Mouse (Mus musculus) heart, embryonic 14.5 days (tissue): ENCODE measurements around the gene Il1rl1. TPM values are rescaled to one million over a fixed set of nuclear protein-coding genes. Genes with fewer than 3 reads are reported as not detected.

Source experiments
- ATAC-seq: fragments of 200-750 bp; cut with Nextera tagmentation; 2 replicates; pipeline ENCODE4 v1.8.0; 2017; ENCODE audit warnings: low read depth, moderate TSS enrichment; ENCODE audit not compliant: insufficient number of reproducible peaks, insufficient read depth, low FRiP score
- H3K27ac ChIP-seq, 2 experiments: fragments of 200-500 bp in 1 of 2; fragments of 300-500 bp in 1 of 2; sonication (generic) in 1 of 2; replicated peaks in 1 of 2; 2 replicates each; pipeline ENCODE4 v1.5.1; 2012 to 2014; ENCODE audit warnings: low read depth in 2 of 2, low read length in 2 of 2, control low read depth in 1 of 2, mild to moderate bottlenecking in 1 of 2, mixed read lengths in 1 of 2; ENCODE audit not compliant: control insufficient read depth in 1 of 2, insufficient read depth in 1 of 2
- H3K27me3 ChIP-seq: fragments of 300-500 bp; sonication (generic); 2 replicates; pipeline ENCODE4 v1.6.1; 2014; ENCODE audit warnings: mild to moderate bottlenecking, low read length, control low read depth; ENCODE audit not compliant: control insufficient read depth, insufficient read depth
- H3K36me3 ChIP-seq: fragments of 300-500 bp; sonication (generic); 2 replicates; pipeline ENCODE4 v1.6.1; 2014; ENCODE audit warnings: mild to moderate bottlenecking, control low read depth, low read length, mixed read lengths; ENCODE audit not compliant: control insufficient read depth, insufficient read depth
- H3K4me1 ChIP-seq, 2 experiments: fragments of 200-500 bp in 1 of 2; fragments of 300-500 bp in 1 of 2; sonication (generic) in 1 of 2; 2 replicates each; pipeline ENCODE4 v1.6.1; 2012 to 2014; ENCODE audit warnings: low read length in 2 of 2, control low read depth in 1 of 2, mixed read lengths in 1 of 2; ENCODE audit not compliant: control insufficient read depth in 2 of 2, insufficient read depth in 2 of 2
- H3K4me2 ChIP-seq: fragments of 300-500 bp; sonication (generic); 2 replicates; pipeline ENCODE4 v1.6.1; 2014; ENCODE audit warnings: mild to moderate bottlenecking, low read length
- H3K4me3 ChIP-seq, 2 experiments: fragments of 200-500 bp in 1 of 2; fragments of 300-500 bp in 1 of 2; sonication (generic) in 1 of 2; 2 replicates each; pipeline ENCODE4 v1.5.1; 2012 to 2014; ENCODE audit warnings: low read length in 2 of 2, mild to moderate bottlenecking in 2 of 2, control low read depth in 1 of 2, low read depth in 1 of 2, moderate library complexity in 1 of 2; ENCODE audit not compliant: control insufficient read depth in 1 of 2, insufficient read depth in 1 of 2
- H3K9ac ChIP-seq: fragments of 300-500 bp; sonication (generic); 2 replicates; pipeline ENCODE4 v1.6.1; 2014; ENCODE audit warnings: mild to moderate bottlenecking, low read length
- H3K9me3 ChIP-seq: fragments of 300-500 bp; sonication (generic); 2 replicates; pipeline ENCODE4 v1.6.1; 2016; ENCODE audit warnings: low read length, control low read depth; ENCODE audit not compliant: control insufficient read depth
- WGBS: fragments of 180-500 bp; shearing (Covaris S2); extraction: QIAGEN DNeasy Blood & Tissue Kit; methylation state at CpG from one replicate; pipeline ENCODE4 v1.1.7; 2014; 5-methylcytosine and 5-hydroxymethylcytosine counted together
- polyA plus RNA-seq: library from polyadenylated mRNA; unstranded; fragments of >200 nt; fragmentation: Nextera tagmentation; extraction: Ambion mirVana; gene quantifications from 2 replicates; pipeline ENCODE4 v1.2.1, GENCODE M21; 2014

Il1rl1 gene
- polyA plus RNA-seq, 1 experiment from 2014 or later, result 0.62 TPM

GRCm38 (mm10) chr1:40418512-40418911 is 10.9 kb upstream of the Il1rl1 start:
- H3K4me3 ChIP-seq, result no peak overlapping the region
- H3K27ac ChIP-seq, result no peak overlapping the region
- no peaks in the 10 kb centered on the region for H3K27me3 ChIP-seq
- no peaks in the 10 kb centered on the region for H3K9me3 ChIP-seq
- no peak for ATAC-seq
- 42% methylated on average over 5 of the region's 5 CpGs for WGBS
- H3K9ac ChIP-seq, result no peak overlapping the region
- no peaks in the 10 kb centered on the region for H3K4me1 ChIP-seq
- no peaks in the 10 kb centered on the region for H3K36me3 ChIP-seq
- H3K4me2 ChIP-seq, result no peak overlapping the region

GRCm38 (mm10) chr1:40423892-40424291 is 5.5 kb upstream of the Il1rl1 start:
- Histone ChIP-seq H3K27me3 (no peaks in the 10 kb centered on the region), H3K9ac (no peak overlapping the region), H3K4me2 (no peak overlapping the region), H3K4me1 (no peaks in the 10 kb centered on the region), H3K36me3 (no peaks in the 10 kb centered on the region), H3K27ac (no peak overlapping the region), H3K4me3 (no peak overlapping the region), H3K9me3 (no peaks in the 10 kb centered on the region)
- whole genome bisulfite sequencing, result 70% methylated on average over 6 of the region's 6 CpGs
- no peak for ATAC-seq

- H3K27me3 ChIP-seq, result no peaks in the 10 kb centered on the region
- 82% methylated on average over 9 of the region's 9 CpGs for WGBS
- H3K4me2 ChIP-seq, result no peak overlapping the region
- H3K27ac ChIP-seq, result no peak overlapping the region
- no peak overlapping the region for H3K9ac ChIP-seq
- no peaks in the 10 kb centered on the region for H3K36me3 ChIP-seq
- ATAC-seq, result no peak
- no peak overlapping the region for H3K4me3 ChIP-seq
- H3K4me1 ChIP-seq, result no peaks in the 10 kb centered on the region
- H3K9me3 ChIP-seq, result no peaks in the 10 kb centered on the region
Observed at GRCm38 (mm10) chr1:40427270-40427669, 2.1 kb upstream of the Il1rl1 start.

GRCm38 (mm10) chr1:40427901-40428300 is 1.5 kb upstream of the Il1rl1 start:
- no peaks in the 10 kb centered on the region for H3K36me3 ChIP-seq
- 37% methylated on average over 1 of the region's 1 CpGs for WGBS
- no peak overlapping the region for H3K9ac ChIP-seq
- no peak overlapping the region for H3K27ac ChIP-seq
- H3K4me3 ChIP-seq, result no peak overlapping the region
- ATAC-seq, result no peak
- H3K27me3 ChIP-seq, result no peaks in the 10 kb centered on the region
- H3K9me3 ChIP-seq, result no peaks in the 10 kb centered on the region
- H3K4me2 ChIP-seq, result no peak overlapping the region
- H3K4me1 ChIP-seq, result no peaks in the 10 kb centered on the region

- H3K4me3 ChIP-seq, result no peak overlapping the region
- ATAC-seq, result no peak
- no peak overlapping the region for H3K27ac ChIP-seq
- no peaks in the 10 kb centered on the region for H3K9me3 ChIP-seq
- no peaks in the 10 kb centered on the region for H3K4me1 ChIP-seq
- WGBS, result 63% methylated on average over 4 of the region's 4 CpGs
- H3K4me2 ChIP-seq, result no peak overlapping the region
- H3K9ac ChIP-seq, result no peak overlapping the region
- no peaks in the 10 kb centered on the region for H3K27me3 ChIP-seq
- H3K36me3 ChIP-seq, result no peaks in the 10 kb centered on the region
Observed at GRCm38 (mm10) chr1:40430143-40430834, 919 bp downstream of the Il1rl1 start.

GRCm38 (mm10) chr1:40432169-40432568 is 2.8 kb downstream of the Il1rl1 start:
- H3K36me3 ChIP-seq, result no peaks in the 10 kb centered on the region
- no peak overlapping the region for H3K27ac ChIP-seq
- no peaks in the 10 kb centered on the region for H3K9me3 ChIP-seq
- ATAC-seq, result no peak
- WGBS, result 71% methylated on average over 2 of the region's 2 CpGs
- no peak overlapping the region for H3K4me3 ChIP-seq
- H3K4me2 ChIP-seq, result no peak overlapping the region
- no peak overlapping the region for H3K9ac ChIP-seq
- no peaks in the 10 kb centered on the region for H3K27me3 ChIP-seq
- no peaks in the 10 kb centered on the region for H3K4me1 ChIP-seq

- H3K36me3 ChIP-seq, result no peaks in the 10 kb centered on the region
- ATAC-seq, result no peak
- no peak overlapping the region for H3K4me2 ChIP-seq
- H3K27ac ChIP-seq, result no peak overlapping the region
- H3K9me3 ChIP-seq, result no peaks in the 10 kb centered on the region
- H3K9ac ChIP-seq, result no peak overlapping the region
- H3K4me3 ChIP-seq, result no peak overlapping the region
- WGBS, result 89% methylated on average over 3 of the region's 3 CpGs
- no peaks in the 10 kb centered on the region for H3K27me3 ChIP-seq
- H3K4me1 ChIP-seq, result no peaks in the 10 kb centered on the region
Observed at GRCm38 (mm10) chr1:40435936-40436335, 6.6 kb downstream of the Il1rl1 start.

- Histone ChIP-seq H3K27me3 (no peaks in the 10 kb centered on the region), H3K27ac (no peak overlapping the region), H3K4me2 (no peak overlapping the region), H3K9me3 (no peaks in the 10 kb centered on the region), H3K4me1 (no peaks in the 10 kb centered on the region), H3K36me3 (no peaks in the 10 kb centered on the region), H3K4me3 (no peak overlapping the region), H3K9ac (no peak overlapping the region)
- ATAC-seq, result no peak
- WGBS, result 80% methylated on average over 2 of the region's 2 CpGs
Observed at GRCm38 (mm10) chr1:40437340-40437739, 8.0 kb downstream of the Il1rl1 start.
